Mouse (Mus musculus) cortical plate, adult 2 months (tissue): Measurements from ENCODE around the gene Anapc15-ps. TPM values are rescaled to one million over a fixed set of nuclear protein-coding genes. Genes with fewer than 3 reads are reported as not detected.
"Not testable (repeated sequence)": the region's sequence is repeated elsewhere in the genome, so short reads cannot be mapped to it uniquely, and the experiment has no call there.

Experiments
- H3K27ac ChIP-seq: fragments of 200-500 bp; 2 replicates; pipeline ENCODE4 v1.5.1; 2012; ENCODE audit warnings: low read length, control low read depth, inconsistent platforms; ENCODE audit not compliant: insufficient read depth
- H3K4me1 ChIP-seq: fragments of 200-500 bp; 2 replicates; pipeline ENCODE4 v1.6.1; 2011; ENCODE audit warnings: low read length; ENCODE audit not compliant: control insufficient read depth, insufficient read depth
- H3K4me3 ChIP-seq: fragments of 200-500 bp; 2 replicates; pipeline ENCODE4 v1.5.1; 2011; ENCODE audit warnings: mild to moderate bottlenecking, low read length, control low read depth; ENCODE audit not compliant: insufficient read depth
- CTCF ChIP-seq: fragments of 200-500 bp; IDR thresholded peaks from 2 replicates; pipeline ENCODE4 v1.5.1; 2011; ENCODE audit warnings: mild to moderate bottlenecking, control low read depth, low read length; ENCODE audit not compliant: insufficient read depth; ENCODE audit errors: extremely low read depth
- POLR2A ChIP-seq: fragments of 200-500 bp; IDR thresholded peaks from 2 replicates; pipeline ENCODE4 v1.6.1; 2011; ENCODE audit warnings: mild to moderate bottlenecking, low read length, control low read depth; ENCODE audit not compliant: insufficient read depth; ENCODE audit errors: extremely low read depth
- polyA plus RNA-seq: library from polyadenylated mRNA; depleted of rRNA; stranded (reverse); fragments of >200 nt; gene quantifications from 2 replicates; pipeline ENCODE4 v1.2.3, GENCODE M21; 2012; rRNA removed

Anapc15-ps gene
- polyA plus RNA-seq, 1 experiment, result not detected

- no peaks in the 10 kb centered on the region for H3K4me1 ChIP-seq
- no peak overlapping the region for H3K27ac ChIP-seq
- H3K4me3 ChIP-seq, result no peak overlapping the region
- TF ChIP-seq CTCF (no peak), POLR2A (no peak)
These were observed 38.5 kb downstream of the Anapc15-ps start for GRCm38 (mm10) chr10:95634751-95635150.

GRCm38 (mm10) chr10:95634261-95634660, 39.0 kb downstream of the Anapc15-ps start:
- Histone ChIP-seq H3K4me3 (no peak overlapping the region), H3K27ac (no peak overlapping the region), H3K4me1 (no peaks in the 10 kb centered on the region)
- TF ChIP-seq POLR2A, result no peak
- TF ChIP-seq CTCF, result no peak

GRCm38 (mm10) chr10:95631568-95631967, 41.7 kb downstream of the Anapc15-ps start:
- Histone ChIP-seq H3K4me1 (no peaks in the 10 kb centered on the region), H3K27ac (no peak overlapping the region), H3K4me3 (no peak overlapping the region)
- TF ChIP-seq POLR2A (no peak), CTCF (no peak)

- TF ChIP-seq CTCF (no peak), POLR2A (no peak)
- Histone ChIP-seq H3K4me1 (no peaks in the 10 kb centered on the region), H3K4me3 (no peak overlapping the region), H3K27ac (no peak overlapping the region)
These were observed 42.4 kb downstream of the Anapc15-ps start for GRCm38 (mm10) chr10:95630726-95631345.

GRCm38 (mm10) chr10:95630166-95630565, 43.1 kb downstream of the Anapc15-ps start:
- H3K4me1 ChIP-seq, H3K4me3 ChIP-seq, H3K27ac ChIP-seq: not testable (repeated sequence)

- TF ChIP-seq CTCF, result no peak
- no peak for TF ChIP-seq POLR2A
- no peak overlapping the region for H3K4me3 ChIP-seq
These were observed 44.9 kb downstream of the Anapc15-ps start for GRCm38 (mm10) chr10:95628338-95628737.

GRCm38 (mm10) chr10:95627381-95627780, 45.9 kb downstream of the Anapc15-ps start:
- Histone ChIP-seq H3K4me3 (no peak overlapping the region), H3K27ac (no peak overlapping the region), H3K4me1 (no peaks in the 10 kb centered on the region)
- TF ChIP-seq CTCF (no peak), POLR2A (no peak)

More at GRCm38 (mm10) chr10:95628338-95628737, 44.9 kb downstream of the Anapc15-ps start:
- H3K4me1 ChIP-seq, result no peaks in the 10 kb centered on the region
- H3K27ac ChIP-seq, result no peak overlapping the region

- no peak overlapping the region for H3K27ac ChIP-seq
- TF ChIP-seq POLR2A (no peak), CTCF (no peak)
These were observed 48.0 kb downstream of the Anapc15-ps start for GRCm38 (mm10) chr10:95625300-95625699.

GRCm38 (mm10) chr10:95624007-95624406, 49.2 kb downstream of the Anapc15-ps start:
- Histone ChIP-seq H3K4me3 (no peak overlapping the region), H3K4me1 (no peaks in the 10 kb centered on the region), H3K27ac (peak overlapping the region; percentile 81; the same call in 1 of the 2 replicates)
- no peak for TF ChIP-seq POLR2A
- no peak for TF ChIP-seq CTCF

More at GRCm38 (mm10) chr10:95625300-95625699, 48.0 kb downstream of the Anapc15-ps start:
- Histone ChIP-seq H3K4me3 (no peak overlapping the region), H3K4me1 (no peaks in the 10 kb centered on the region)

GRCm38 (mm10) chr10:95623518-95623905, 49.7 kb downstream of the Anapc15-ps start:
- Histone ChIP-seq H3K4me1 (no peaks in the 10 kb centered on the region), H3K27ac (no peak overlapping the region), H3K4me3 (no peak overlapping the region)
- TF ChIP-seq CTCF (no peak), POLR2A (no peak)

Other genes with a start within 250 kb of the Anapc15-ps start
- 143 and 161 TPM in 2 replicates for gene Mrpl42, start 171.5 kb downstream of the Anapc15-ps start, polyA plus RNA-seq
- gene Ube2n, start 158.3 kb downstream of the Anapc15-ps start, polyA plus RNA-seq, result 174 and 179 TPM in 2 replicates
- gene Nudt4, start 109.3 kb downstream of the Anapc15-ps start, polyA plus RNA-seq, result 115 and 116 TPM in 2 replicates
- gene Gm33543, start 169.5 kb upstream of the Anapc15-ps start, polyA plus RNA-seq, result 0.13 and 0.15 TPM in 2 replicates